Mouse (Mus musculus) spleen, adult 2 months (tissue): ENCODE results near the gene Fmnl3. TPM values are rescaled to one million over a fixed set of nuclear protein-coding genes. Genes with fewer than 3 reads are reported as not detected.
A peak's percentile ranks its signal among the peaks of the same experiment; 100 is the strongest.

ENCODE experiments used
- DNase-seq, 2 experiments: peaks; one replicate each; pipeline versions ENCODE4 v3.0.0 to v3.0.0-alpha.2; 2012 to 2021; ENCODE audit warnings: low spot score in 2 of 2, low read depth in 1 of 2
- H3K27ac ChIP-seq: fragments of 200-500 bp; 2 replicates; pipeline ENCODE4 v1.5.1; 2012; ENCODE audit warnings: low read length, inconsistent platforms; ENCODE audit not compliant: insufficient read depth
- H3K27me3 ChIP-seq: fragments of 200-500 bp; 2 replicates; pipeline ENCODE4 v1.6.1; 2012; ENCODE audit warnings: mild to moderate bottlenecking, moderate library complexity, low read length, inconsistent platforms; ENCODE audit not compliant: control insufficient read depth, insufficient read depth
- H3K36me3 ChIP-seq: fragments of 200-500 bp; 2 replicates; pipeline ENCODE4 v1.6.1; 2012; ENCODE audit warnings: mild to moderate bottlenecking, low read length, inconsistent platforms; ENCODE audit not compliant: control insufficient read depth, insufficient read depth
- H3K4me1 ChIP-seq: fragments of 200-500 bp; 2 replicates; pipeline ENCODE4 v1.6.1; 2011; ENCODE audit warnings: inconsistent platforms; ENCODE audit not compliant: control insufficient read depth, insufficient read depth, insufficient read length
- H3K4me3 ChIP-seq: fragments of 200-500 bp; 2 replicates; pipeline ENCODE4 v1.5.1; 2011; ENCODE audit warnings: mild to moderate bottlenecking, inconsistent platforms; ENCODE audit not compliant: insufficient read depth, insufficient read length; ENCODE audit errors: extremely low read depth
- CTCF ChIP-seq: fragments of 200-500 bp; IDR thresholded peaks from 2 replicates; pipeline ENCODE4 v1.5.1; 2011; ENCODE audit warnings: mild to moderate bottlenecking, inconsistent platforms; ENCODE audit not compliant: insufficient read depth, insufficient read length, insufficient replicate concordance; ENCODE audit errors: extremely low read depth
- POLR2A ChIP-seq: fragments of 200-500 bp; IDR thresholded peaks from 2 replicates; pipeline ENCODE4 v1.6.1; 2011; ENCODE audit warnings: low read depth, low read length, inconsistent platforms
- WGBS: fragments of 180-500 bp; shearing (Covaris S2); methylation state at CpG from one replicate; pipeline ENCODE4 v1.1.7; 2018; 5-methylcytosine and 5-hydroxymethylcytosine counted together
- polyA plus RNA-seq: library from polyadenylated mRNA; depleted of rRNA; stranded (reverse); fragments of >200 nt; gene quantifications from 2 replicates; pipeline ENCODE4 v1.2.3, GENCODE M21; 2012

The Fmnl3 gene
- polyA plus RNA-seq, 1 experiment = 25.6 TPM

DNA sequence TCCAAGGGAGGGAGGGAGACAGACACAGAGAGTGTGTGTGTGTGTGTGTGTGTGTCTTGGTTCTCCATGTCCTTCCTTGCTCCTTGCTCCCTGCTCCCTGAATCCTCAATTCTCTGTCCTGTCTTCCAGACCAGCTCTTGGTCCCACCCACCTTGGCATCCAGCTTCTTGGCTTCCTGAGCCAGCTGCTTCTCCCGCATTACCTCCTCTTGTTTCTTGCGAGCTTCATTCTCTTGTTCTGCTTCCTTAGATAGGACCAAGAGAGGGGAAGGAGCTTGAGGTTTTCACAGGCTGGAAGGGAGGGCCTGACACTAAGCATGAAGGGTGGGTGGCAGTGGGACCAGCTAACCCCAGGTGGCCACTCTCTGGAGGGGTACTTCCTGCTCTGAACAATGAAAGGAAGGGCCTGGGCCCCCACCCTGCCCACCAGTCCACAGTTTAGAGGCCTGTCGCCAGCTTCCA is 50.8 kb downstream of the Fmnl3 start:
- 75% methylated on average over 3 of the region's 3 CpGs for WGBS
- Histone ChIP-seq H3K27me3 (no peaks in the 10 kb centered on the region), H3K4me1 (no peaks in the 10 kb centered on the region), H3K4me3 (no peak overlapping the region), H3K27ac (no peak overlapping the region), H3K36me3 (peaks cover 53% of the 10 kb centered on the region)
- no peak for DNase-seq
- TF ChIP-seq CTCF (no peak), POLR2A (no peak)

DNA sequence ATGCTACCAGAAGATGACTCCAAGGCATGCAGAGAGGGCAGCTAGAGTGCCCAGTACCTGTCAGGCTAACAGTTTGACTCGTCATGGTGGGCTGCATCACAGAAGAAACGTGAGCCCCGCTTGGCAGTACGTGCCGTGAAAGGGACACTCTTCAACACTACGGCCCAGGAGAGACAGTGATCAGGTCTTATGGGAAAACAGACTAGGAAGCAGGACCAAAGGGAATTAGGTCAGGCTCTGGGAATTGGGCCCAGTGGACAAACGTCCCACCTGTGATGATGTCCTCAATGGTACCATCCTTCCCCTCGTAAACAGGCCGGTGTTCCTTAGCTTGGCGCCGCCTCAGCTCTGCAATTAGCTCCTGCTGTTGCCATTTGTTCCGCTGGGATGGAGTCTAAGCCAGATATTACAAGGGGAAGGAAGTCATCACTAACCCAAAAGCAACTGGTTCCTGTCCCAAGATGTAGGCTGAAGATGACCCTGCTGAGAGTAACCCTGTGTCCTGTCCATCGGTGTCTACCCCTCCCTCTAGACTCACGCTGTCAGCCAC is 51.3 kb downstream of the Fmnl3 start:
- Histone ChIP-seq H3K27ac (no peak overlapping the region), H3K4me3 (no peak overlapping the region), H3K4me1 (no peaks in the 10 kb centered on the region), H3K36me3 (peaks cover 50% of the 10 kb centered on the region), H3K27me3 (no peaks in the 10 kb centered on the region)
- DNase-seq = no peak
- 92% methylated on average over 14 of the region's 14 CpGs for WGBS
- TF ChIP-seq POLR2A = no peak
- TF ChIP-seq CTCF = no peak

DNA sequence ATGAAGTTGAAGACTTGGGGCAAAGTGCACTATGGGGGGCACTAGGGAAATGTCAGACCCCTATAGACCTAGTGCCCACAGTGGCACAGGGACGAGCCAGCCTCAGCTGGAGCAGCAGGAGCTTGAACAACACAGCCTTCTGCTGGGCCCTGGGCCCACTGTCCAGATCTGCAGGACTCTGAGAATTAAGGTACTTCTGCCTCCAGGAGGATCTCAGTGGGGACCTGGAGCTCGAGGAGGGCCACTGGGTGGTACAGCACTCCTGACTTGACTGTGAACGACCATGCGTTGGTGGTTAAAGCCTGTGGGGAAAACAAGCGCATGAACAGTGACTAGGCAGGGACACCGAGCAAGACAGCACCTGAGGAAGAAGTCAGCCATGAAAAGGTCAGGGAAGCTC is 52.2 kb downstream of the Fmnl3 start:
- H3K27ac ChIP-seq = no peak overlapping the region
- H3K4me3 ChIP-seq = no peak overlapping the region
- TF ChIP-seq CTCF = no peak
- TF ChIP-seq POLR2A = no peak
- WGBS = 90% methylated on average over 6 of the region's 6 CpGs
- H3K27me3 ChIP-seq = no peaks in the 10 kb centered on the region
- H3K4me1 ChIP-seq = no peaks in the 10 kb centered on the region
- H3K36me3 ChIP-seq = peaks cover 45% of the 10 kb centered on the region
- no peak for DNase-seq

DNA sequence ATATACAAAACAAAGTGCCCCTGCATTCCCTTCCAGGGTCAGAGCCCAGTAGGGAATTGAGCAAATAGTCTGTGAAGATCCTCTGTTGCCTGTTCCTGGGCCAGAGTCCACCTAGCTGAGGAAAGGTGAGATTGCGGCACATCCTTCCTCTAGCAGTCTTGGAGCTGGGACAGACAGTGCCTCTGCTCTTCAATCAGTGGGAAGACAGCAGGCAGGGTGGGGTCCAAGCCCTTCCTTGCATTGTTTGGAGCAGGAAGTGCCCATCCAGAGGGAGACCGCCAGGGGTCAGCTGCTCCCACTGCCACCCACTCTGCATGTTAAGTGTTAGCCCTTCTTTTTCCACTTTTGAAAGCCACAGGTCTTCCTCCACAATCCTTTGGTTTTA is 53.0 kb downstream of the Fmnl3 start:
- Histone ChIP-seq H3K27me3 (no peaks in the 10 kb centered on the region), H3K4me1 (no peaks in the 10 kb centered on the region), H3K27ac (peak overlapping the region; percentile 3; the same call in 1 of the 2 replicates), H3K4me3 (no peak overlapping the region), H3K36me3 (peaks cover 37% of the 10 kb centered on the region)
- TF ChIP-seq CTCF (no peak), POLR2A (no peak)
- no peak for DNase-seq
- 72% methylated on average over 2 of the region's 2 CpGs for WGBS

DNA sequence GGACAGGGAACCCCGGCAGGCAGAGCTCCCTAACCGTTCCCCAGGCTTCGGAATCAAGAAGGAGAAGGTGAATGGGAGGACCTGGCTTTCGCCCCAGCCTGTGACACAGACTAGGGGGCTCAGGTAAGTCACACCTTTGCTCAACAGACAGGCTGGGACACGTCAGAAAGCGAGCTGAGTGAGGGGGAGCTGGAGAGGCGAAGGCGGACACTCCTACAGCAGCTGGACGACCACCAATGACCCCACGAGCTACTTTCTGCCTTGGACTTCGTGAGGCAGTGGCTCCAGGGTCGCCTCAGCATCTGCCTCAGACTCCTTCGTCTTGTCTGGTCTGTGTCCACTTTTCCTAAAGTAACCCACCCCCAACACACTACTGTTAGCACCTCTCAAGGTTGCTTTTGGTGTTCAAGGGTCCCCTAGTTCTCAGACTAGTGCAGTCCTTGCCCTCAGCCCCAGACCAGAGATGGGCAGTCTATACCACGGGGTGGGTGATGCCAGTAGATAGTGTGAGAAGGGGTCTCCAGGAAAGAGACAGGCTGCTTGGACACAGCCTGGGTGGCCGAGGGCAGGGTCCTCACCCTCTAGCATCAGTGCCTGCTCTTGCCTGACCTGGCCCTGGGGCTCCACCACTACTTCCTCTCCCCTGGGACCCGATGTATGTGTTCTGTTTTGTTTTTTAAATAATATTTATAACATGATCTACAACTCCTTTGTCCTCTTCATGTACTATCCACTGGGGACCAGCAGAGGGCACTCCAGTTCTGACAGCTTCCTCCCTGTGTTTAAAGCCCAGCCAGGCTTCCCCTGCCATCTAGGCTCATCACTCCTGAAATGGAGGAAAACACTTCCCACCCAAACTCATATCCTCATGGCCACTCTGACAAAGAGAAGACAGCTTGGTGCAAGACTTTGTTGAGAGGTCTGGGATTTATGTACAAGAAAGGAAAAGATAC is 53.7 kb downstream of the Fmnl3 start:
- WGBS = 78% methylated on average over 16 of the region's 16 CpGs
- H3K27me3 ChIP-seq = no peaks in the 10 kb centered on the region
- peak in 1 of 2 experiments; percentile 74 for DNase-seq
- no peaks in the 10 kb centered on the region for H3K4me1 ChIP-seq
- no peak overlapping the region for H3K4me3 ChIP-seq
- peak; percentile 61; the same call in 1 of the 2 replicates for TF ChIP-seq CTCF
- no peak for TF ChIP-seq POLR2A
- peak overlapping the region; percentile 3; the same call in 1 of the 2 replicates for H3K27ac ChIP-seq
- peaks cover 30% of the 10 kb centered on the region for H3K36me3 ChIP-seq

DNA sequence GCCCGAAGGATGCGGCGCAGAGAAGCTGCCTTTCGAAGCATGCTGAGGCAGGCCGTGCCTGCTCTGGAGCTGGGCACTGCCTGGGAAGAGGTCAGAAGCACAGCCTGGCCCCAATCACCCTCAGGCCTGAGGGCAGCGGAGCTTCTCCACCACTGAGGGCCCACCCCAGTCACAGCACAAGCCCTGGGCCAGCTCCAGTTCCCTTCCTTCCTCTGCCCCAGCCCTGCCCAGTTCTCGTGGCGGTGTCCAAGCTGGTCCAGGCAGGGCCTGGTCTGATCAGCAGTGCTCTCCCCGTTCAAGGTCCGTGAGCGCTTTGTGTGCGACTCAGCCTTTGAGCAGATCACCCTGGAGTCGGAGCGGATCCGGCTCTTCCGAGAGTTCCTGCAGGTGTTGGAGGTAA is 55.4 kb downstream of the Fmnl3 start:
- Histone ChIP-seq H3K27ac (no peak overlapping the region), H3K4me3 (no peak overlapping the region), H3K4me1 (no peaks in the 10 kb centered on the region), H3K36me3 (peaks cover 15% of the 10 kb centered on the region), H3K27me3 (no peaks in the 10 kb centered on the region)
- no peak for TF ChIP-seq CTCF
- no peak for TF ChIP-seq POLR2A
- DNase-seq = no peak
- WGBS = 93% methylated on average over 16 of the region's 16 CpGs

DNA sequence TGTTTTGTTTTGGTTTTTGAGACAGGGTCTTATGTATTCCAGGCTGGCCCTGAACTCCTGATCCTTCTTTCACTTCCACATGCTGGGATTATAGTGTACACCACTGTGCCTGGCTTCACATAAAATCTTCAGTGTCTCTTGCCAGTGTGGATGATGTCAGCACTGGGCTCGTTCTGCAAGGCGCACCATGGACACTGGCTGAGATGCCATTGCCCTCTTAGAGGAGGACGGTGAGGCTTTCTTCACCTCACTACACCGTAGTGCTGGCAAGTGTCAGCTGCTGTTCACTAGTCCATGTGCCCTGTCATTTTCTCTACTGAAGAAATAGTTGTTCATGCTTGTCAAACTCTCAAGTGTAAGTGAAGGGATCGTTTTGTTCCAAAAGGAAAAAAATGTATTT is 59.7 kb downstream of the Fmnl3 start:
- DNase-seq = no peak
- H3K4me3 ChIP-seq = no peak overlapping the region
- no peak overlapping the region for H3K27ac ChIP-seq
- H3K27me3 ChIP-seq = no peaks in the 10 kb centered on the region
- TF ChIP-seq POLR2A (no peak), CTCF (no peak)
- no peaks in the 10 kb centered on the region for H3K36me3 ChIP-seq
- 98% methylated on average over 5 of the region's 5 CpGs for WGBS
- no peaks in the 10 kb centered on the region for H3K4me1 ChIP-seq
